Mouse (Mus musculus) thymus, adult 2 months (tissue): ENCODE data around the gene Uncx.

Source experiments
- CTCF ChIP-seq: fragments of 200-500 bp; IDR thresholded peaks from 2 replicates; pipeline ENCODE4 v1.5.1; 2012; ENCODE audit warnings: mild to moderate bottlenecking, control low read depth, low read length, moderate library complexity, borderline replicate concordance; ENCODE audit not compliant: control insufficient read depth, poor library complexity, insufficient read depth; ENCODE audit errors: extremely low read depth
- POLR2A ChIP-seq: fragments of 200-500 bp; IDR thresholded peaks from 2 replicates; pipeline ENCODE4 v1.6.1; 2012; ENCODE audit warnings: mild to moderate bottlenecking, low read length, control low read depth, moderate library complexity; ENCODE audit not compliant: control insufficient read depth, poor library complexity, insufficient read depth; ENCODE audit errors: extremely low read depth

- TF ChIP-seq CTCF (no peak), POLR2A (no peak)
Measured at GRCm38 (mm10) chr5:139580171-139580743, 37.0 kb downstream of the Uncx start.
